Mouse (Mus musculus) right cerebral cortex, postnatal 14 days (tissue): ENCODE data around the gene Hist1h2ak.
"Not testable (repeated sequence)": the region's sequence is repeated elsewhere in the genome, so short reads cannot be mapped to it uniquely, and the experiment has no call there.

ENCODE experiments used
- DNase-seq: peaks from one replicate; pipeline ENCODE4 v3.0.0; 2022

Gene Hist1h2ak

GRCm38 (mm10) chr13:21753524-21754285 is at the start of gene Hist1h2ak, which contains the start of gene Hist1h2bn:
TSS of gene Hist1h2ak (minus strand) at chr13:21753827.
TSS of gene Hist1h2bn (plus strand) at chr13:21754123.
- peak; percentile 19 for DNase-seq

- not testable (repeated sequence) for DNase-seq
Observed at GRCm38 (mm10) chr13:21803058-21803457, 49.4 kb upstream of the Hist1h2ak start.

GRCm38 (mm10) chr13:21797163-21797562 is 43.5 kb upstream of the Hist1h2ak start:
- not testable (repeated sequence) for DNase-seq

GRCm38 (mm10) chr13:21795584-21795983 is 42.0 kb upstream of the Hist1h2ak start:
- no peak for DNase-seq

- no peak for DNase-seq
Observed at GRCm38 (mm10) chr13:21790601-21791283, 37.1 kb upstream of the Hist1h2ak start.

- no peak for DNase-seq
Observed at GRCm38 (mm10) chr13:21789925-21790324, 36.3 kb upstream of the Hist1h2ak start.

GRCm38 (mm10) chr13:21787760-21788593 is 34.4 kb upstream of the Hist1h2ak start:
- no peak for DNase-seq

GRCm38 (mm10) chr13:21786899-21787629 is 33.4 kb upstream of the Hist1h2ak start, which contains the start of the genes Hist1h2an and Hist1h2bp:
TSS of gene Hist1h2an (minus strand) at chr13:21787218.
TSS of gene Hist1h2bp (plus strand) at chr13:21787461.
- peak; percentile 73 for DNase-seq

GRCm38 (mm10) chr13:21786189-21786898 is 32.7 kb upstream of the Hist1h2ak start:
- no peak for DNase-seq

- DNase-seq: no peak
Observed at GRCm38 (mm10) chr13:21784311-21784710, 30.7 kb upstream of the Hist1h2ak start.

GRCm38 (mm10) chr13:21783734-21784161 is 30.1 kb upstream of the Hist1h2ak start:
- DNase-seq: no peak

GRCm38 (mm10) chr13:21783255-21783617 is 29.6 kb upstream of the Hist1h2ak start, which contains the start of gene Hist1h3i:
TSS of gene Hist1h3i (minus strand) at chr13:21783370.
- no peak for DNase-seq

GRCm38 (mm10) chr13:21782361-21783254 is 29.0 kb upstream of the Hist1h2ak start:
- not testable (repeated sequence) for DNase-seq

- DNase-seq: no peak
Observed at GRCm38 (mm10) chr13:21781639-21782038, 28.0 kb upstream of the Hist1h2ak start.

GRCm38 (mm10) chr13:21781021-21781555 is 27.5 kb upstream of the Hist1h2ak start:
- no peak for DNase-seq

GRCm38 (mm10) chr13:21779767-21780731 is 26.4 kb upstream of the Hist1h2ak start, which contains the start of gene Hist1h1b:
TSS of gene Hist1h1b (minus strand) at chr13:21780625.
- peak; percentile 19 for DNase-seq

GRCm38 (mm10) chr13:21778814-21779766 is 25.5 kb upstream of the Hist1h2ak start:
- DNase-seq: peak; percentile 61

- no peak for DNase-seq
Observed at GRCm38 (mm10) chr13:21755707-21756106, 2.1 kb upstream of the Hist1h2ak start.
